7 mouse cellular contexts compared by ENCODE assay signal in genomic region chr17:32829540-32830417, GRCm38 (mm10). TPM values are rescaled to one million over a fixed set of nuclear protein-coding genes. Genes with fewer than 3 reads are reported as not detected.
DNase-seq lines count a peak whose midpoint lies in the region; ATAC-seq and TF ChIP-seq lines count a peak whose summit lies in the region.

Gene Zfp799 (minus strand): TSS chr17:32830261.

- peak within 1 kb of the TSS; percentile 94 for H3K27ac ChIP-seq in embryonic facial prominence, embryonic 10.5 days (replicated peaks)
- peak within 1 kb of the TSS; percentile 76 for H3K27ac ChIP-seq in intestine, postnatal 0 days (ENCODE audit: low read depth, low read length)
- peak within 1 kb of the TSS; percentile 81 for H3K27ac ChIP-seq in midbrain, embryonic 12.5 days (replicated peaks)
- peak within 1 kb of the TSS; percentile 43 for H3K27ac ChIP-seq in small intestine, adult 2 months (ENCODE audit: insufficient read depth, low read depth, low read length)

- TF ChIP-seq CTCF in intestine, postnatal 0 days (IDR thresholded peaks at IDR 0.05; ENCODE audit: low read depth) = no peak
- no peak for TF ChIP-seq CTCF in small intestine, adult 2 months (IDR thresholded peaks at IDR 0.05; ENCODE audit: extremely low read depth, insufficient read length, insufficient replicate concordance, low read depth, low read length)

- H3K36me3 ChIP-seq in embryonic facial prominence, embryonic 10.5 days (replicated peaks) = peaks cover 26% of the 10 kb centered on the region
- H3K36me3 ChIP-seq in intestine, postnatal 0 days (ENCODE audit: control insufficient read depth, insufficient read depth) = peaks cover 6% of the 10 kb centered on the region; the same call in 1 of the 2 replicates
- H3K36me3 ChIP-seq in midbrain, embryonic 12.5 days = peaks cover 19% of the 10 kb centered on the region
- peaks cover 8% of the 10 kb centered on the region for H3K36me3 ChIP-seq in small intestine, adult 2 months (ENCODE audit: control insufficient read depth, insufficient read depth, low read length)

- intact Hi-C loops in left cerebral cortex, postnatal 4 days (cut with DNase I) = no loop called here

- H3K4me3 ChIP-seq in embryonic facial prominence, embryonic 10.5 days = peak within 1 kb of the TSS; percentile 83
- peak within 1 kb of the TSS; percentile 76 for H3K4me3 ChIP-seq in intestine, postnatal 0 days (ENCODE audit: low read depth, low read length)
- peak within 1 kb of the TSS; percentile 77 for H3K4me3 ChIP-seq in midbrain, embryonic 12.5 days
- peak within 1 kb of the TSS; percentile 98 for H3K4me3 ChIP-seq in small intestine, adult 2 months (ENCODE audit: low read depth, low read length)

- H3K4me1 ChIP-seq in embryonic facial prominence, embryonic 10.5 days = peaks cover 8% of the 10 kb centered on the region
- no peaks in the 10 kb centered on the region for H3K4me1 ChIP-seq in intestine, postnatal 0 days (replicated peaks; ENCODE audit: control insufficient read depth, insufficient read depth, low read length)
- peaks cover 12% of the 10 kb centered on the region for H3K4me1 ChIP-seq in midbrain, embryonic 12.5 days
- H3K4me1 ChIP-seq in small intestine, adult 2 months (ENCODE audit: control insufficient read depth, insufficient read depth, insufficient read length, low read length) = peaks cover 4% of the 10 kb centered on the region; the same call in 1 of the 2 replicates

- H3K9me3 ChIP-seq in embryonic facial prominence, embryonic 10.5 days = no peaks in the 10 kb centered on the region
- H3K9me3 ChIP-seq in intestine, postnatal 0 days (ENCODE audit: control insufficient read depth) = no peaks in the 10 kb centered on the region
- no peaks in the 10 kb centered on the region for H3K9me3 ChIP-seq in midbrain, embryonic 12.5 days

- ATAC-seq in intestine, postnatal 0 days = peak; percentile 98
- ATAC-seq in midbrain, embryonic 12.5 days (ENCODE audit: low FRiP score, low read depth) = peak; percentile 98

- peak; percentile 87 for DNase-seq in adrenal gland, postnatal 14 days
- peak; percentile 84 for DNase-seq in embryonic facial prominence, embryonic 10.5 days (ENCODE audit: low spot score)
- peak; percentile 46 for DNase-seq in gonadal fat pad, adult 2 months (ENCODE audit: low read depth)
- peak; percentile 73 for DNase-seq in left cerebral cortex, postnatal 4 days

- peak within 1 kb of the TSS; percentile 93 for H3K9ac ChIP-seq in intestine, postnatal 0 days (ENCODE audit: low read depth, low read length)
- peak within 1 kb of the TSS; percentile 89 for H3K9ac ChIP-seq in midbrain, embryonic 12.5 days (replicated peaks)

- H3K27me3 ChIP-seq in embryonic facial prominence, embryonic 10.5 days (replicated peaks; ENCODE audit: low read depth, poor library complexity, severe bottlenecking) = no peaks in the 10 kb centered on the region
- no peaks in the 10 kb centered on the region for H3K27me3 ChIP-seq in intestine, postnatal 0 days (replicated peaks; ENCODE audit: control insufficient read depth, insufficient read depth, low read length)
- no peaks in the 10 kb centered on the region for H3K27me3 ChIP-seq in midbrain, embryonic 12.5 days
- no peaks in the 10 kb centered on the region for H3K27me3 ChIP-seq in small intestine, adult 2 months (ENCODE audit: control insufficient read depth, insufficient read depth, low read length)

- TF ChIP-seq POLR2A in small intestine, adult 2 months (IDR thresholded peaks at IDR 0.05; ENCODE audit: low read depth, low read length) = peak; percentile 41; the same call in 1 of the 2 replicates

- H3K4me2 ChIP-seq in intestine, postnatal 0 days (replicated peaks; ENCODE audit: low read depth) = peak within 1 kb of the TSS; percentile 66
- peak within 1 kb of the TSS; percentile 62 for H3K4me2 ChIP-seq in midbrain, embryonic 12.5 days (replicated peaks)

- 2% methylated on average over 35 of the region's 35 CpGs for WGBS in embryonic facial prominence, embryonic 10.5 days
- 1% methylated on average over 35 of the region's 35 CpGs for WGBS in intestine, postnatal 0 days
- WGBS in midbrain, embryonic 12.5 days = 2% methylated on average over 35 of the region's 35 CpGs
- 2% methylated on average over 35 of the region's 35 CpGs for WGBS in small intestine, adult 2 months

RNA-seq across cellular contexts. Expression of gene Zfp799, which starts in this region (rescaled TPM):
- 9.1 and 12.7 TPM in 2 replicates for total RNA-seq in adrenal gland, postnatal 14 days (2021)
- polyA plus RNA-seq in embryonic facial prominence, embryonic 10.5 days (2016; fragmentation: Nextera tagmentation; extraction: Ambion mirVana) = 13.2 and 13.9 TPM in 2 replicates
- polyA plus RNA-seq in gonadal fat pad, adult 2 months (2012; rRNA removed) = 9.4 and 10.6 TPM in 2 replicates
- polyA plus RNA-seq in intestine, postnatal 0 days (2015; fragmentation: Nextera tagmentation; extraction: Ambion mirVana) = 4.3 and 4.5 TPM in 2 replicates
- 10 to 100 TPM; 21.6 to 23.2 TPM for total RNA-seq in left cerebral cortex, postnatal 4 days (2021)
- polyA plus RNA-seq in midbrain, embryonic 12.5 days (2016; fragmentation: Nextera tagmentation; extraction: Ambion mirVana) = 18.6 and 20.4 TPM in 2 replicates
- polyA plus RNA-seq in small intestine, adult 2 months (2012; rRNA removed) = 2.6 and 6.9 TPM in 2 replicates

Comparison
In these comparisons a context has a peak if more than half of its experiments do, and no peak if none do; other contexts are left out.
1. Peak in every context shown above with its lines: DNase-seq, ATAC-seq, H3K4me3 ChIP-seq and H3K27ac ChIP-seq.
2. H3K27ac ChIP-seq: peak in every context shown above with its lines; median percentile 94 in embryonic facial prominence, embryonic 10.5 days; 81 in midbrain, embryonic 12.5 days; 76 in intestine, postnatal 0 days; 43 in small intestine, adult 2 months.